Mouse (Mus musculus) forebrain, embryonic 12.5 days (tissue): ENCODE results near the gene Atp5g3. TPM values are rescaled to one million over a fixed set of nuclear protein-coding genes. Genes with fewer than 3 reads are reported as not detected.

Experiments
- ATAC-seq: fragments of 200-750 bp; cut with Nextera tagmentation; 2 replicates; pipeline ENCODE4 v1.8.0; 2017; ENCODE audit warnings: moderate TSS enrichment; ENCODE audit not compliant: low FRiP score
- H3K27ac ChIP-seq: fragments of 300-500 bp; sonication (generic); 2 replicates; pipeline ENCODE4 v1.5.1; 2016; ENCODE audit warnings: mild to moderate bottlenecking
- H3K27me3 ChIP-seq: fragments of 300-500 bp; sonication (generic); 2 replicates; pipeline ENCODE4 v1.6.1; 2016; ENCODE audit warnings: mild to moderate bottlenecking
- H3K36me3 ChIP-seq: fragments of 300-500 bp; sonication (generic); replicated peaks from 2 replicates; pipeline ENCODE4 v1.6.1; 2016; ENCODE audit warnings: mild to moderate bottlenecking
- H3K4me1 ChIP-seq: fragments of 300-500 bp; sonication (generic); 2 replicates; pipeline ENCODE4 v1.6.1; 2016
- H3K4me2 ChIP-seq: fragments of 300-500 bp; sonication (generic); 2 replicates; pipeline ENCODE4 v1.6.1; 2016; ENCODE audit warnings: mild to moderate bottlenecking, moderate library complexity
- H3K4me3 ChIP-seq: fragments of 300-500 bp; sonication (generic); replicated peaks from 2 replicates; pipeline ENCODE4 v1.5.1; 2016; ENCODE audit warnings: mild to moderate bottlenecking
- H3K9ac ChIP-seq: fragments of 300-500 bp; sonication (generic); 2 replicates; pipeline ENCODE4 v1.6.1; 2016; ENCODE audit warnings: mild to moderate bottlenecking
- H3K9me3 ChIP-seq: fragments of 300-500 bp; sonication (generic); 2 replicates; pipeline ENCODE4 v1.6.1; 2016
- WGBS: fragments of 180-500 bp; shearing (Covaris S2); methylation state at CpG from one replicate; pipeline ENCODE4 v1.1.7; 2016; 5-methylcytosine and 5-hydroxymethylcytosine counted together
- polyA plus RNA-seq: library from polyadenylated mRNA; unstranded; fragments of >200 nt; fragmentation: Nextera tagmentation; extraction: Ambion mirVana; gene quantifications from 2 replicates; pipeline ENCODE4 v1.2.1, GENCODE M21; 2016

Atp5g3 gene
- 710 and 725 TPM in 2 replicates for polyA plus RNA-seq

DNA sequence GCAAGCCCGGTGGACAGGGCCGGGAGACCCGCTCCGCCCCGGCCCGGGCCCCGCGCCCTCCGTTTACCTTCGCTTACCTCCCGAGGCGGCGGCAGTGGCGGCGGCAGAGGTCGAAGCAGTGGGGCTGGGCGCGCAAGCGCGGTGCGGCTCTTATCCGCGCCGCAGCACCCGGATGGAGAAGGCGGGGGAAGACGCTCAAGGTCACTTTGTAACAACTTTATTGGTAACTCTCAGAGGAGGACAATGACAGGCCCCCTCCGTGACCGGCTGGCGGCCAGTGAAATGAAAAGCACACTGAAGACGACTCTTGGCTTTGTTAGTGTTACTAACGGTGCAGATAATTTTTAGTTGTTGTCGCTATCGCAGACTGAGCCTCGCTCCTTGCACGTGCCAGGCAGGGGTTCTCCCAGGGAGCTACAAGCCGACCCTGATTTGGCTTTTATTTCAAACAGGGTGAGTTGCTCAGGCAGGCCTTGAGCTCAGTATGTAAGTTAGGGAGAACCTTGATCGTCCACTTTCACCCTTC, at the start of gene Atp5g3:
Gene Atp5g3 (minus strand): TSS at position 152 of the 526 bp plus-strand sequence.
- H3K4me1 ChIP-seq = peaks cover 15% of the 10 kb centered on the region
- peaks cover 28% of the 10 kb centered on the region for H3K36me3 ChIP-seq
- under 1% methylated on average over 37 of the region's 38 CpGs for WGBS
- H3K4me3 ChIP-seq = peak within 1 kb of the TSS; percentile 81
- H3K9me3 ChIP-seq = no peaks in the 10 kb centered on the region
- ATAC-seq = peak; percentile 96
- peak within 1 kb of the TSS; percentile 97 for H3K9ac ChIP-seq
- peak within 1 kb of the TSS; percentile 74 for H3K4me2 ChIP-seq
- H3K27ac ChIP-seq = peak within 1 kb of the TSS; percentile 88
- no peaks in the 10 kb centered on the region for H3K27me3 ChIP-seq

DNA sequence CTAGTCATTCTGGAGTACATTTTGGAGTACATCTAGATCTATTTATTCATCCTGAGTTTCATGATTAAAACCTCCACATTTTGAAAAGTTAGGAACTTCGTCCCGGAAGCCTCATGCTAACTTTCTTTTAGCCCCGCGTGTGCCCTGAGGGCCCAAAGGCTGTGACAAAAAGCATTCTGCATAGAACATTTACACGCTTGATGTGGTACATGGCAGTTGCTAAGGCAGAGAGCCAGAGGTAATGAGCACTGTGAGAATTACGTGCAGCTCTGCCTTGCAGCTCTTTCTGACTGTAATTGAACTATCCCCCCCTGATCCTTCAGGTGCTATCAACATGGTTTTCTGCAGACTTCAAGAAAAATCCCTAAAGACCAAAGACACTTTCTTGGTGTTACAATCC, 47.2 kb upstream of the Atp5g3 start:
- H3K4me1 ChIP-seq = 0 out of 2 replicates have a peak, but pooled peaks cover 3% of the 10 kb centered on the region
- no peak overlapping the region for H3K27ac ChIP-seq
- 70% methylated on average over 6 of the region's 6 CpGs for WGBS
- no peaks in the 10 kb centered on the region for H3K9me3 ChIP-seq
- no peaks in the 10 kb centered on the region for H3K36me3 ChIP-seq
- no peak overlapping the region for H3K4me3 ChIP-seq
- ATAC-seq = no peak
- H3K9ac ChIP-seq = no peak overlapping the region
- no peak overlapping the region for H3K4me2 ChIP-seq
- H3K27me3 ChIP-seq = no peaks in the 10 kb centered on the region

DNA sequence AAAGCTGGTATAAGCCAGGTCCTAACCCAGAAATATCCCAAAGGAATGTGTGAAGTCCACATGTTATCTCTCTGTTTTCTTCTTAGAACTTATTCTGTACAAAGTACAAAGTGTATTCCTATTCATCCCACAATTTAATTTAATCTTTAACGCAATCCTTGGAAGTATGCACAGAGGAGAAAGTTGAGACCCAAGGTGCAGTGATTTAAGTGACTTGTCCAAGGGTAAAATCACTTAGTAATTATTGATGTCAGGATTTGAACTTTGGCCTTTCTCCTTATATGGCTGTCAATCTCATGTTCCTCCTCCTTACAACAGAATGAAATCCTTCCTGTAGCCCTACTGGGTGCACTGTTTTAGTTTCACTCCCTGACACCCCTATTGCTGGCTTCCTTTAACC, 42.5 kb upstream of the Atp5g3 start:
- no peaks in the 10 kb centered on the region for H3K36me3 ChIP-seq
- no peak overlapping the region for H3K27ac ChIP-seq
- no peak overlapping the region for H3K4me3 ChIP-seq
- peaks cover 9% of the 10 kb centered on the region for H3K4me1 ChIP-seq
- 85% methylated on average over 1 of the region's 1 CpGs for WGBS
- ATAC-seq = no peak
- H3K9me3 ChIP-seq = no peaks in the 10 kb centered on the region
- no peak overlapping the region for H3K9ac ChIP-seq
- H3K4me2 ChIP-seq = no peak overlapping the region
- no peaks in the 10 kb centered on the region for H3K27me3 ChIP-seq

DNA sequence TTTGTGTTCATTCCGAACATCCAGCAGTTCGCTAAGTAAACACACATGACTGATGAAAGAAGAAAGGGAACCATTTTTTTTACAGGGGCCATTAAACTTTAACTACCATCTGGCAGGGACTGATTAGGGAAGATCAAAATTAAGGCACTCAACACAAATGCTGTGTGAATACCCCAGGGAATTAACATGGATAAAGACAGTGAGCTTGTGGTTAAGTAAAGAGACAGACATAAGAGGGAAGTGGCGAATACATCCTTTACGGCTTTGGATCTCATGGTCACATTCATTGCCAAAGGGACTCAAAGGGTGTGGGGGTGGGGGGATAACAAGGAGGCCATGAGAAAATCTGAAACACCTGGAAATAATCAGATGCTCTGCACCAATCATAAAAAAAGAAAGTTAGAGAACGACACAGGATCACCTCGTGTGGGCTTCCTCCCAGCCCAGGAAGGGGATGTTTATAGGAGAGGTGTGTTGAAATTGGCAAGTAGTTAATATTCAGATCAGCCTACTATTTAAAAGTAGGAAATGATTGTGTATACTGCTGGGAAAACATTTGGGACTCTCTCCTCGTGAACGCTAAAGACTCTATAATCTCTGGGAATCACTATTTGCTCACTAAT, 41.6 kb upstream of the Atp5g3 start:
- no peaks in the 10 kb centered on the region for H3K27me3 ChIP-seq
- H3K9me3 ChIP-seq = no peaks in the 10 kb centered on the region
- peaks cover 7% of the 10 kb centered on the region for H3K4me1 ChIP-seq
- ATAC-seq = no peak
- no peaks in the 10 kb centered on the region for H3K36me3 ChIP-seq
- 54% methylated on average over 8 of the region's 8 CpGs for WGBS
- H3K4me3 ChIP-seq = no peak overlapping the region
- no peak overlapping the region for H3K9ac ChIP-seq
- H3K4me2 ChIP-seq = no peak overlapping the region
- H3K27ac ChIP-seq = no peak overlapping the region

DNA sequence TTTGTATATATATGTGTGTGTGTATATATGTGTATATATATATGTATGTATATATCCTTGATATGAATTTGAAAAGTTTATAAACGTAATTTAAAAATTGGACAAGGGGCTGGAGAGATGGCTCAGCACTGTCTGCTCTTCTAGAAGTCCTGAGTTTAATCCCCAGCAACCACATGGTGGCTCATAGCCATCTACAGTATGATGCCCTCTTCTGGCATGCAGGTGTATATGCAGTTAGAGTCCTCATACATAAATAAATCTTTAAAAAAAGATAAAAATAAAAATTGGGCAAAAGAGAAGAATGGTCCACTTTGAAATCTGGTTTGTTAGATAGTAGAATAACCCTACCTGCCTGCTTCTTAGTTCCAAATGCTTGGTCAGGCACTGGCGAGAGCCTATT, 36.2 kb upstream of the Atp5g3 start:
- Histone ChIP-seq H3K4me1 (no peaks in the 10 kb centered on the region), H3K4me3 (no peak overlapping the region), H3K27ac (no peak overlapping the region), H3K9me3 (no peaks in the 10 kb centered on the region), H3K27me3 (no peaks in the 10 kb centered on the region), H3K4me2 (no peak overlapping the region), H3K9ac (no peak overlapping the region), H3K36me3 (no peaks in the 10 kb centered on the region)
- no peak for ATAC-seq
- 83% methylated on average over 2 of the region's 2 CpGs for WGBS

DNA sequence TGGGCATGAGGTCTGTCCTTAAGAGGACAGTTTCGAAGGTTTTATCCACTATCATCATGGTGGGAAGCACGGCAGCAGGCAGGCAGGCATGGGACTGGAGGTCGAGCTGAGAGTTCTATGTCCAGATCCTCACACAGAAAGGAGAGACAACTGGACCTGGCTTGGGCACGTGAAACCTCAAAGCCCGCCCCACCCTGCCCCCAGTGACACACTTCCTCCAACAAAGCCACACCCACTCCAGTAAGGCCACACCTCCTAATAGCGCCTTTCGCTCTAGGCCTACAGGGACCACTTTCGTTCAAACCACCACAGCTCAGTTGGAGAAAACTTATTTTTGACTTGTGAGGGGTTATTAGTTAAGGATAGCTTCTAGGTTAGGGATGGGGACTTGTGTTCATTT, 32.6 kb upstream of the Atp5g3 start:
- Histone ChIP-seq H3K27ac (no peak overlapping the region), H3K4me2 (no peak overlapping the region)
- WGBS = 93% methylated on average over 8 of the region's 8 CpGs

DNA sequence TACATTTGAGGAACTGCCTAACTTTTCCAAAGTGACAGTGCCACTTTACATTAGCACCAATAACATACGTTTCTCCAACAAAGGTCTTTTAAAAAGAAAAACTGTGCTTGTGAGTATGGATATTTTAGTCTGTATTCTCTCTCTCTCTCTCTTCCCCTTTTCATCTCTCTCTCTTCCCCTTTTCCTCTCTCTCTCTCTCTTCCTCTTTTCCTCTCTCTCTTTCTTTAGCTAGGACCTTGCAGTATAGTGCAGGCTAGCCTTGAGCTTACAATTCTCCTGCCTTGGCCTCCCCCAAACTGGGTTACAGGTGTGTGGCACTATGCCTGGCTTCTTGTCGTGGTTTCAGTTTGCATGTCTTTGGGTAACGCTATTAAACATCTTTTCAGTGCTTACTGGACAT, 31.7 kb upstream of the Atp5g3 start:
- WGBS = 83% methylated on average over 3 of the region's 3 CpGs
- ATAC-seq = no peak
- H3K9me3 ChIP-seq = no peaks in the 10 kb centered on the region
- H3K4me1 ChIP-seq = no peaks in the 10 kb centered on the region
- H3K4me3 ChIP-seq = no peak overlapping the region
- no peak overlapping the region for H3K9ac ChIP-seq
- no peak overlapping the region for H3K4me2 ChIP-seq
- no peak overlapping the region for H3K27ac ChIP-seq
- no peaks in the 10 kb centered on the region for H3K27me3 ChIP-seq
- H3K36me3 ChIP-seq = no peaks in the 10 kb centered on the region

More for the DNA sequence above, 32.6 kb upstream of the Atp5g3 start:
- no peak for ATAC-seq
- Histone ChIP-seq H3K36me3 (no peaks in the 10 kb centered on the region), H3K9ac (no peak overlapping the region), H3K4me1 (no peaks in the 10 kb centered on the region), H3K4me3 (no peak overlapping the region), H3K9me3 (no peaks in the 10 kb centered on the region), H3K27me3 (no peaks in the 10 kb centered on the region)

DNA sequence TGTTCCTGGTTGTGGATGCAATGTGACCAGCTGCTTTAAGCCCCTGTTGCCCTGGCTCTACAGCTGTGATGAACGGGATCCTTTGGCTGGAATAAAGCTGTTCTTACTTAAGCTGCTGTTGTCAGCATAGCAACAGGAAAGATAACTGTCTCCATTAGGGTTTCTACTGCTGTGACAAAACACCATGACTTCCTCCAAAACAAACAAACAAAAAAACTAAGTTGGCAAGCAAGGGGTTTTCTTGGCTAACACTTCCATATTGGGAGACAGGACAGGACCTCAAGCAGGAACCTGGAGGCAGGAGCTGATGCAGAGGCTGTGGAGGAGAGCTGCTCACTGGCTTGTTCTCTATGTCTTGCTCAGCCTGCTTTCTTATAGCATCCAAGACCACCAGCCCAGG, 30.2 kb upstream of the Atp5g3 start:
- Histone ChIP-seq H3K4me2 (no peak overlapping the region), H3K9ac (no peak overlapping the region), H3K9me3 (no peaks in the 10 kb centered on the region), H3K27ac (no peak overlapping the region), H3K4me3 (no peak overlapping the region), H3K27me3 (no peaks in the 10 kb centered on the region), H3K4me1 (no peaks in the 10 kb centered on the region), H3K36me3 (no peaks in the 10 kb centered on the region)
- WGBS = 21% methylated on average over 1 of the region's 1 CpGs
- no peak for ATAC-seq

DNA sequence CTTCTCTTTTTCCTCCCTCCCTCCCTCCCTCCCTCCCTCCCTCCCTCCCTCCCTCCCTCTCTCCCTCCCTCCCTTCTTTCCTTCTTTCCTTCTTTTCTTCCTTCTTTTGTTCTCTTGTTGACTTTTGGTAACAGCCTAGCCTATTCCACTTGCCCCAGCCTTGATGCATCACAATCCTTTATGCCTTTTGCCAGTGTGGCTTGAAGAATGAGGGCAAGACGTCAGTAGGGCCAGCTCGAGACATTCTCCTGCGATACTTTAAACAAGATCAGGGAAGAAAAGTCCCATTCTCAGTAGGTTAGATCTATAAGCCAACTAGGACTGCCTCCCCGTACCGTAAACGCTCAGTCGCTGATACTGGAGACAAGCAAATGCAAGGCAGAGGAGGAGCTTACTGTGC, 29.3 kb upstream of the Atp5g3 start:
- no peak overlapping the region for H3K27ac ChIP-seq
- ATAC-seq = no peak
- no peak overlapping the region for H3K9ac ChIP-seq
- H3K4me2 ChIP-seq = no peak overlapping the region
- H3K27me3 ChIP-seq = no peaks in the 10 kb centered on the region
- no peak overlapping the region for H3K4me3 ChIP-seq
- H3K36me3 ChIP-seq = no peaks in the 10 kb centered on the region
- WGBS = 80% methylated on average over 7 of the region's 7 CpGs
- no peaks in the 10 kb centered on the region for H3K4me1 ChIP-seq
- no peaks in the 10 kb centered on the region for H3K9me3 ChIP-seq

DNA sequence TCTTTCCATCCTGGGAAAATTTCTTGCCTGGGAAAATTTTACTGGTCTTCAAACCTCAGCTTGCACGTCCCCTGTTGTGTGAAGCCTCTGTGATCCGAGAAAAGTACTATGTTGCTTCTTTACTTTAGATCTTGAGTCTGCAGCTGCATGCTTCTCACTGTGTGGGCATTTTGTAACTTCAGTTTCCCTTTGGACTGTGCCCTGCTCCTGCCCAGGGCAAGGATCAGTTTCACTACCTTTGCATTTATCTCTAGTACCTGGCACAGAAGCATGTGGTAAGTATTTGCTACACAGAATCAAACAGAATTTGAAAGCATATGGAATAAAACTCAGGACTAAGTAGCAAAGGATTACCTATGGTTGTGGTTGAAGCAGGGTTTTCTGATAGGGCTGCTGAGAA, 27.8 kb upstream of the Atp5g3 start:
- WGBS = 84% methylated on average over 2 of the region's 2 CpGs
- H3K27ac ChIP-seq = no peak overlapping the region
- no peak for ATAC-seq
- H3K4me3 ChIP-seq = no peak overlapping the region
- no peaks in the 10 kb centered on the region for H3K4me1 ChIP-seq
- H3K4me2 ChIP-seq = no peak overlapping the region
- H3K36me3 ChIP-seq = no peaks in the 10 kb centered on the region
- no peaks in the 10 kb centered on the region for H3K9me3 ChIP-seq
- H3K9ac ChIP-seq = no peak overlapping the region
- H3K27me3 ChIP-seq = no peaks in the 10 kb centered on the region

DNA sequence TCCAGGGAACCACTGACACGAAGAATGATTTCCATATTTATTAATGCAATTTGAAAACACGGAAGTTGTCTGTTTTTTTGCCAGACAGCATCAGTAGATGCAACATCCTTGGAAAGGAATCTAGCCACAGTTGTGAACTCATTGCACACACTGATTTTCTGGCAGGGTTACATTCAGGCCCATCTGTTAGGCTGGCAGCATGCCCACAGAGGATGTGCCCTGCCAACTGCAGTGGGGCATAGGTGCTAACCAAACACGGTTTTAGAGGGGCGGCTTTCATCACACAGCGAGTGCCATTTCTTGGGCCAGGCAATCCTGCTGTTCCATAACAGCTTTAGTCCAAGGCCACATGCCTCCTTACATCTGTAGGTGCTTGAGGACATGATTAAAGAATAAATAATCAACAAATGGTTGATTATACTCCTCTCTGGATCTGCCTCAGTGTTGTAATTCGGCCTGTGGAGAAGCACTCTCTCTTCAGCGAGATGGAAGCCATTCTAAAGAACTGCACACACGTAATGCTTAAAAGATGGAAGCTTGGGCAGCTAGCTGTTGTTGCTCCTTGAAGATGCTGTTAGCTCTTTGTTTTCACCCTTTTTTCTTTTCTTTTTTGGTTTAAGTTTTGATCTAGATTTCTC, 21.7 kb upstream of the Atp5g3 start:
- WGBS = 80% methylated on average over 8 of the region's 8 CpGs
- H3K27ac ChIP-seq = no peak overlapping the region
- H3K36me3 ChIP-seq = no peaks in the 10 kb centered on the region
- no peaks in the 10 kb centered on the region for H3K9me3 ChIP-seq
- no peak overlapping the region for H3K4me2 ChIP-seq
- H3K27me3 ChIP-seq = no peaks in the 10 kb centered on the region
- no peaks in the 10 kb centered on the region for H3K4me1 ChIP-seq
- H3K9ac ChIP-seq = no peak overlapping the region
- ATAC-seq = no peak
- H3K4me3 ChIP-seq = no peak overlapping the region

DNA sequence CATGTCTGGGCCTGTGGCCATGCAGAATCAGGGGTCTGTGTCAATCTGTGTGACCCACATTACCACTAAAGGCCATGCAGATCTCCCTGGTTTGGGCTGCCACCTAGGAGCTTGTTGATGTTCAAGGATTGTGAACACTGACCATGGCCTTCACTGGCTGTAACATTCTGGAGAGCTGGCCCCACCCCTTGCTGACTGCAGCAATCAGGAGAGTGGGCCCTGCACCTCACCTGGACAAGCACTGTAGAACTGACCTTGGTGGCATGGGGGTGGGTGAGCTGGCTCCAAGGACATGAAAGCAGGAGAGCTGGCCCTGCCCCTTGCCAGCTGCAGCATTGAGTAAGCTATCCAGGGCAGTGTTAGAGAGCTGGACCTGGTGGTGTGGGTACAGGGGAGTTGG, 16.6 kb upstream of the Atp5g3 start:
- Histone ChIP-seq H3K9ac (no peak overlapping the region), H3K9me3 (no peaks in the 10 kb centered on the region), H3K27ac (no peak overlapping the region), H3K4me3 (no peak overlapping the region), H3K27me3 (no peaks in the 10 kb centered on the region), H3K36me3 (no peaks in the 10 kb centered on the region), H3K4me1 (no peaks in the 10 kb centered on the region), H3K4me2 (no peak overlapping the region)
- no peak for ATAC-seq

DNA sequence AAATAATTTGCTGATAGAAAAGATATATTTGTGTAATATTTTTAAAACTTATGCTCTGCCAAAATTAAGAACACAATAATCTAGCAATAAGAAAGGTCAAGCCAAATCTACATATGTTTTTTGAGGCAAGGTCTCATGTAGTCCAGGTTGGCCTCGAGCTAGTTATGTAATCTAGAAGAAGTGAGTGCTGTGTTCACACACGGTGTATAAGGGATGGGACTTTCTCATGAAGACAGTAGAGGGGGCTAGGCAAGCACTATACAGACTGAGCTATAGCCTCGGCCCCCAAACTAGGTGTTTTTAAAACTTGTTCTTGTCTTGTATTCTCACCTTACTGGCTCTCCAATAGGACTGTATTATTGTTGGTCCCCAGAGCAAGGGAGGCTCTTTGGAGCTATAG, 14.4 kb upstream of the Atp5g3 start:
- Histone ChIP-seq H3K4me3 (no peak overlapping the region), H3K36me3 (no peaks in the 10 kb centered on the region), H3K4me1 (no peaks in the 10 kb centered on the region), H3K4me2 (no peak overlapping the region), H3K27me3 (no peaks in the 10 kb centered on the region), H3K27ac (no peak overlapping the region), H3K9ac (no peak overlapping the region), H3K9me3 (no peaks in the 10 kb centered on the region)
- 70% methylated on average over 3 of the region's 3 CpGs for WGBS
- no peak for ATAC-seq
